Mouse (Mus musculus): ENCODE measurements around the gene Cul4a. TPM values are rescaled to one million over a fixed set of nuclear protein-coding genes. Genes with fewer than 3 reads are reported as not detected.

Cul4a gene
- total and polyA plus RNA-seq, 3 experiments, result 15.6 to 27.0 (median 23.9) TPM

- in situ Hi-C loops (cut with MboI; ENCODE audit: low pct_ligation_motif_present, low pct_unique_long_range_greater_than_20kb, low sequenced_read_pairs) (no loop called here), dilution Hi-C loops (cut with MboI; ENCODE audit: extremely low pct_ligation_motif_present, extremely low pct_unique_long_range_greater_than_20kb, low sequenced_read_pairs) (no loop called here)
- Histone ChIP-seq H3K9me3 (replicated peaks; ENCODE audit: low read length) (no peaks in the 10 kb centered on the region), H3K4me3 (replicated peaks in 1 of 3; ENCODE audit: low read depth in 2 of 3, low read length in 2 of 3, poor library complexity in 1 of 3) (no peak overlapping the region), H3K4me2 (ENCODE audit: insufficient read depth, low read depth, poor library complexity, severe bottlenecking) (no peak overlapping the region), H3K9ac (ENCODE audit: insufficient read depth, low read depth) (no peak overlapping the region), H3K79me2 (replicated peaks; ENCODE audit: control insufficient read depth, extremely low read depth, insufficient read depth, poor library complexity, severe bottlenecking) (no peaks in the 10 kb centered on the region), H3K4me1 (ENCODE audit: control insufficient read depth in 1 of 2, insufficient read depth in 2 of 2) (peaks cover 7 to 14% of the 10 kb centered on the region in 2 experiments; a peak in 3 of 4 replicates), H3K27me3 (replicated peaks) (peaks cover 57% of the 10 kb centered on the region), H3K36me3 (replicated peaks in 1 of 2; ENCODE audit: control insufficient read depth in 1 of 2, insufficient read depth in 1 of 2, low read length in 1 of 2) (peaks cover under 1 to 8% of the 10 kb centered on the region in 2 experiments), H3K27ac (ENCODE audit: insufficient read depth, low read depth) (no peak overlapping the region)
- TF ChIP-seq JUN (IDR thresholded peaks at IDR 0.05; ENCODE audit: insufficient read depth, low read depth, low read length) (no peak), ZMIZ1 (IDR thresholded peaks at IDR 0.05; ENCODE audit: low read depth, low read length) (no peak), ETS1 (conservative IDR thresholded peaks at IDR 0.05; ENCODE audit: low read depth, low read length) (no peak), TCF12 (IDR thresholded peaks at IDR 0.05; ENCODE audit: low read depth, low read length) (no peak), E2F4 (IDR thresholded peaks at IDR 0.05; ENCODE audit: insufficient replicate concordance, low read depth, low read length) (no peak), ELF1 (IDR thresholded peaks at IDR 0.05; ENCODE audit: low read depth, low read length) (no peak), SIN3A (IDR thresholded peaks at IDR 0.05; ENCODE audit: low read length) (no peak), GABPA (IDR thresholded peaks at IDR 0.05; ENCODE audit: insufficient replicate concordance, low read depth, low read length) (no peak), CHD1 (IDR thresholded peaks at IDR 0.05; ENCODE audit: low read depth, low read length) (no peak), RAD21 (IDR thresholded peaks at IDR 0.05; ENCODE audit: low read depth, low read length) (no peak), SMC3 (IDR thresholded peaks at IDR 0.05; ENCODE audit: low read depth, low read length) (no peak), MEF2A (IDR thresholded peaks at IDR 0.05; ENCODE audit: borderline replicate concordance, low read depth, low read length) (no peak), USF1 (IDR thresholded peaks at IDR 0.05; ENCODE audit: low read depth, low read length) (no peak), TBP (conservative IDR thresholded peaks at IDR 0.05; ENCODE audit: low read depth, low read length) (no peak), PAX5 (IDR thresholded peaks at IDR 0.05; ENCODE audit: low read length) (no peak), MYC (IDR thresholded peaks at IDR 0.05; ENCODE audit: low read depth, low read length) (no peak), ZC3H11A (IDR thresholded peaks at IDR 0.05; ENCODE audit: low read depth, low read length) (no peak), MXI1 (IDR thresholded peaks at IDR 0.05; ENCODE audit: low read depth, low read length) (no peak), ZKSCAN1 (IDR thresholded peaks at IDR 0.05; ENCODE audit: borderline replicate concordance, low read depth, low read length) (no peak), HCFC1 (IDR thresholded peaks at IDR 0.05; ENCODE audit: low read depth, low read length) (no peak)
- DNase-seq (ENCODE audit: extremely low read depth), result no peak
Measured at GRCm38 (mm10) chr8:13181691-13181976, 76.2 kb downstream of the Cul4a start.

GRCm38 (mm10) chr8:13186819-13187218 lies 81.4 kb downstream of the Cul4a start:
- H3K79me2 ChIP-seq (replicated peaks; ENCODE audit: control insufficient read depth, extremely low read depth, insufficient read depth, poor library complexity, severe bottlenecking), result no peaks in the 10 kb centered on the region
- dilution Hi-C loops (cut with MboI; ENCODE audit: extremely low pct_ligation_motif_present, extremely low pct_unique_long_range_greater_than_20kb, low sequenced_read_pairs), result no loop called here
- DNase-seq (ENCODE audit: extremely low read depth), result no peak
- H3K4me1 ChIP-seq (ENCODE audit: control insufficient read depth in 1 of 2, insufficient read depth in 2 of 2), result no peaks in the 10 kb centered on the region
- H3K4me2 ChIP-seq (ENCODE audit: insufficient read depth, low read depth, poor library complexity, severe bottlenecking), result no peak overlapping the region
- H3K4me3 ChIP-seq (replicated peaks in 1 of 3; ENCODE audit: low read depth in 2 of 3, low read length in 2 of 3, poor library complexity in 1 of 3), result no peak overlapping the region
- peaks cover 92% of the 10 kb centered on the region for H3K27me3 ChIP-seq (replicated peaks)
- H3K9ac ChIP-seq (ENCODE audit: insufficient read depth, low read depth), result no peak overlapping the region
- in situ Hi-C loops (cut with MboI; ENCODE audit: low pct_ligation_motif_present, low pct_unique_long_range_greater_than_20kb, low sequenced_read_pairs), result no loop called here
- H3K36me3 ChIP-seq (replicated peaks in 1 of 2; ENCODE audit: control insufficient read depth in 1 of 2, insufficient read depth in 1 of 2, low read length in 1 of 2), result no peaks in the 10 kb centered on the region
- TF ChIP-seq ZC3H11A (IDR thresholded peaks at IDR 0.05; ENCODE audit: low read depth, low read length), result no peak
- TF ChIP-seq NRF1 (IDR thresholded peaks at IDR 0.05; ENCODE audit: low read depth, low read length), result no peak
- no peak for TF ChIP-seq E2F4 (IDR thresholded peaks at IDR 0.05; ENCODE audit: insufficient replicate concordance, low read depth, low read length)
- no peak for TF ChIP-seq RCOR1 (conservative IDR thresholded peaks at IDR 0.05; ENCODE audit: low read depth, low read length)
- no peak for TF ChIP-seq ZMIZ1 (IDR thresholded peaks at IDR 0.05; ENCODE audit: low read depth, low read length)
- no peak for TF ChIP-seq POLR2A (IDR thresholded peaks at IDR 0.05; ENCODE audit: low read depth, low read length)
- TF ChIP-seq MAZ (IDR thresholded peaks at IDR 0.05; ENCODE audit: low read depth, low read length), result no peak
- TF ChIP-seq MAX (IDR thresholded peaks at IDR 0.05; ENCODE audit: low read length), result no peak
- TF ChIP-seq ETS1 (conservative IDR thresholded peaks at IDR 0.05; ENCODE audit: low read depth, low read length), result no peak
- no peak for TF ChIP-seq NELFE (IDR thresholded peaks at IDR 0.05; ENCODE audit: low read depth, low read length)
- TF ChIP-seq MAFK (IDR thresholded peaks at IDR 0.05; ENCODE audit: insufficient replicate concordance, low read length), result no peak
- TF ChIP-seq UBTF (IDR thresholded peaks at IDR 0.05; ENCODE audit: low read depth, low read length), result no peak
- no peak for TF ChIP-seq RAD21 (IDR thresholded peaks at IDR 0.05; ENCODE audit: low read depth, low read length)
- TF ChIP-seq JUND (conservative IDR thresholded peaks at IDR 0.05; ENCODE audit: low read depth, low read length), result no peak
- TF ChIP-seq MXI1 (IDR thresholded peaks at IDR 0.05; ENCODE audit: low read depth, low read length), result no peak
- TF ChIP-seq USF1 (IDR thresholded peaks at IDR 0.05; ENCODE audit: low read depth, low read length), result no peak
- no peak for TF ChIP-seq MEF2A (IDR thresholded peaks at IDR 0.05; ENCODE audit: borderline replicate concordance, low read depth, low read length)
- TF ChIP-seq MYC (IDR thresholded peaks at IDR 0.05; ENCODE audit: low read depth, low read length), result no peak
- TF ChIP-seq SIN3A (IDR thresholded peaks at IDR 0.05; ENCODE audit: low read length), result no peak
- no peaks in the 10 kb centered on the region for H3K9me3 ChIP-seq (replicated peaks; ENCODE audit: low read length)
- no peak overlapping the region for H3K27ac ChIP-seq (ENCODE audit: insufficient read depth, low read depth)

All from CH12.LX (cell line).